Mouse (Mus musculus) heart, adult 8-10 months (tissue): ENCODE measurements around the gene Fat4. TPM values are rescaled to one million over a fixed set of nuclear protein-coding genes. Genes with fewer than 3 reads are reported as not detected.

ENCODE experiments used
- DNase-seq: peaks from one replicate; pipeline ENCODE4 v3.0.0; 2022; ENCODE audit warnings: low spot score
- total RNA-seq, 4 experiments: library from RNA; stranded (reverse); gene quantifications; 2 replicates each; pipeline ENCODE4 v1.2.4; 2022

Gene Fat4
- total RNA-seq, 4 experiments from 2014 or later, result 4.9 to 5.9 (median 5.5) TPM

DNA sequence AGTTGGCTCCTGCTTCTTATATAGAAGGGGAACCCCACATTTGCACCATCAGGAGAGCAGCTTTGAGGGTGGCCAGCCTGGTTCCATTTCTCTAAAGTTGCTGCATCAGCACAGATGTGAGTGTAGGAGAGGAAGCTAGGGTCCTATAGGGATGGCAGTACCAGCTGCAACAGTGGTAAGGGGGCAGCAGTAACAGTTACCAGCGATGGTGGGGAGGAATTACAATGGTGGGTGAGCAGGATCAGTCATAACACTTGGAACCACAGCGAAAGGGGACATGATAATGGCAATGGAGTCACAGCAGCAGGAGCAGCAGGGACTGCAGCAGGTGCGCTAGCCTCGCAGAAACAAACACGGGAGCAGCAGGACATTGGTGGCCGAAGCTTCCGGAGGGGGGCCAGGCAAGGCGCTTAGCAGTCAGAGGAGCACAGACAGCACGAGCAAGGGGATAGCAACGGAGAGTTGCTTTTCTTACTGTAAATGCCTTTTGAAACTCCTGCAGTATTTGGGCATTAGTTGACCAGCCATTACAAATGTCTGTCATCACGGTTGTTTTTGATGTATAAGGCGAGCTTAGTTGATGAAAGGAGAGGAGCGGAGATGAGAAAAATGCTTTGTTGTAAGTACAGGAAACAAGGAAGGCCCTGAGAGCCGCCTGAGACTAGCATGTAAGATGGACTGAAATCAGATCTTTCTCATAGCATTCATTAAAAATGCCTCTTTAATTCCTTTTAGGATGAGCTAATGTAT, 21.1 kb downstream of the Fat4 start:
- DNase-seq, result no peak

DNA sequence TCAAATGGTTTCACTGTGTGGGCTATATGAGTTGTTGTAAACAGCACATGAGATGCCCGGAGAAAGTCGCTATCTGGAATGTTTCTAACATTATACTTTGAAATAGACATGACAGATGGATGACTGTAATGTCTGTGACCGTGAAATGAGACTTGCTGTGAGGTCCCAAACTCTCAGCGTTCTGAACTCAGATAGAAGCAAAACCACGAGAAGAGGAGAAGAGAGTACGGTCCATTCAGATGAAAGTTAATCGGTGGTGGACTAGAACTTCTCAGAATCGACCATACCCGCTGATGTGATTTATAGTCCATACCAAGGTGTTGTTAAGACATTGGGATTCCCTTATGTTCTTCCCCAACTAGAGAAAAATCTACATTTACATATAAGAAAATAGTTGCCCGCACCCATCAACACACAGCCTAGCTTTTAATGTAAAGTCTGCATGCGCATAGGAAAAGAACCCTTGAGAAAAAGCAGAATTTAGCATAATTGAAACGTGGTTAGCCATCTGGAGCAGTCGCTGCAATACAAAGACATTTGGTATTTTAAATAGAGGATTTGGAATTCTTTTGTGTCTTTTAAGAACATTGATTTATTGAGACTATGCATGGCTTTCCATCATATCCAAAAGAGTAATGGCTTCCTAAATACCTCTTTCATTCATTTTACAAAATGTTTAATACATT, 21.8 kb downstream of the Fat4 start:
- DNase-seq, result no peak

GRCm38 (mm10) chr3:38912768-38913487, 26.2 kb downstream of the Fat4 start:
- no peak for DNase-seq

- DNase-seq, result no peak
Observed at GRCm38 (mm10) chr3:38913488-38914105, 26.9 kb downstream of the Fat4 start.

- DNase-seq, result peak; percentile 39
Observed at GRCm38 (mm10) chr3:38918926-38919325, 32.2 kb downstream of the Fat4 start.

- no peak for DNase-seq
Observed at GRCm38 (mm10) chr3:38921031-38921430, 34.3 kb downstream of the Fat4 start.

DNA sequence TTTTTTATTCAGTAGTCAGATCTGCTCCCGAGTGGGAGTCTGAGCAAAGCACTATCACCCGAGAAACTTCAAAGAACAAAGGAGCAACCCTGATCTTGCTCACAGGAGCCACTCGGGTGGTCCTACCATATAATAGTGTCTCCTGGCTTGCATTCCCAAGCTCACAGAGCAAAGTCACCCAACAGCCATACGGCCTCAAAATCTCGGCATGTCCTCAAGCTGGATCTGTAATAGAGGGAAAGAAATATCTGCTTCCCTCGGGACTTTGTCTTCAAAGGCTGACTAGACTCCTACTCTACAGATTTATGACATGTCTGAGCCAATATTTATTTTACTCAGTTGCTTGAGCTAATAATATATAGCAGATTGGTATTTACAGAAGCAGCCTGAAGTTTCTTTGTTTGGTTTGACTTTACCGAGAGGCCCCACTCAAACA, 36.5 kb downstream of the Fat4 start:
- DNase-seq, result no peak

- DNase-seq, result peak; percentile 34
Observed at GRCm38 (mm10) chr3:38928076-38928686, 41.4 kb downstream of the Fat4 start.

GRCm38 (mm10) chr3:38928751-38929150, 42.0 kb downstream of the Fat4 start:
- DNase-seq, result no peak

GRCm38 (mm10) chr3:38934780-38935179, 48.0 kb downstream of the Fat4 start:
- DNase-seq, result no peak

GRCm38 (mm10) chr3:38936485-38936884, 49.7 kb downstream of the Fat4 start:
- no peak for DNase-seq

- DNase-seq, result peak; percentile 76
Observed at GRCm38 (mm10) chr3:38937159-38937558, 50.4 kb downstream of the Fat4 start.

DNA sequence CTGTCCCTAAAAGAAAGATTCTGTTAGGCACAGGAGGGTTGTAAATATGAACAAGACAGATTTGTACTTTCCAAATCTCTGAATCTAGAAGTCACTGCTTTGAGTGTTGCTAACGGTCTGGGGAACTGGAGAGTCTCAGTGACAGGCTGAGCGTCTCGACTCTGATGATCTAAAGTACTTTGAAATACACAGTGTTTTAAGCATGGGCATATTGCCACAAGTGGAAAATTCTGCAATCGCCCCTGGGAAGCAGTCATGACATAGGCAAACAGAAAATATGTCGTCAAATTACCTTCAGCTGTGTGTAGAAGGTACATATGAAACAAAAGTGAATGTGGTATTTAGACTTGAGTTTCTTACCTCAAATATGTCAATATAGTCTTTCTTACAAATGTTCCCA, 51.4 kb downstream of the Fat4 start:
- no peak for DNase-seq

- DNase-seq, result peak; percentile 36
Observed at GRCm38 (mm10) chr3:38939573-38939972, 52.8 kb downstream of the Fat4 start.

GRCm38 (mm10) chr3:38940327-38940726, 53.6 kb downstream of the Fat4 start:
- no peak for DNase-seq

- DNase-seq, result no peak
Observed at GRCm38 (mm10) chr3:38945157-38945556, 58.4 kb downstream of the Fat4 start.

- DNase-seq, result no peak
Observed at GRCm38 (mm10) chr3:38947706-38948105, 61.0 kb downstream of the Fat4 start.

GRCm38 (mm10) chr3:38952602-38953001, 65.9 kb downstream of the Fat4 start:
- peak; percentile 40 for DNase-seq

DNA sequence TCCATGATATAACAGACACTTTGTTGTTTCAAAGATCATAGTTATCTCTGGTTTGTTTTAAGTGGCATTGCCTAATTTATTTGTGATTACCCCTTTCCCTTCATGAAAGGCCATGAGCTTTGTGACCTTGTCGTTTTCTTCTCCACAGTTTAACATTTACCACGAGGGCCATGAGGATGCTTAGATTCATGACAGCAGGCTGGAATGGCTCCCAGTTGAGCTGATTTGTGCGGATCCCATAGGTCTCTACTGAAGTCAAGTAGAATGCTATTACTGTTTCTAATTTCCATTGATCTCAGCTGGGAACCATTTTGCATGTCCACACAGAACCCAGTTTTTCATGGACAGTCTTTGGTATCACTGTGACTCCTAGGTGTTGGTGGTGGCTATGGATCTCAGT, 67.5 kb downstream of the Fat4 start:
- DNase-seq, result no peak

GRCm38 (mm10) chr3:38956012-38956648, 69.4 kb downstream of the Fat4 start:
- no peak for DNase-seq

GRCm38 (mm10) chr3:38957186-38957585, 70.4 kb downstream of the Fat4 start:
- no peak for DNase-seq
